1 mouse cellular context compared by ENCODE assay signal in the genomic region with DNA sequence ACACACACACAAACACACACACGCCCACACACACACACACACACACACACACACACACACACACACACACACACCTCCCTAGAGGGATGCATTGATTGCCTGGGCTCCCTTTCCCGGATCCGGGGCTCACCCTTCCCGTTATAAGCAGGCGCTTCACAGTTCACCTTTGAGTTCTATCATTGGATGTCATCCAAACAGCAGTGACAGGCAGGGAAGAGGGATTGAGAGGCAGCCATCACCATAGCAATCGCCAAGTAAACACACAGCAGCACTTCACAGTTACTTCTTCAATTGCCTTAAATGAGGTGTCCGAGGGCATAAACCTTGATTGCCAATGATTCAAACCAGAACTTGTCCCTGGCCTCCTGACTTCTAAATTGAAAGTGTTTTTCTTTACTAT.
TF ChIP-seq lines count a peak whose summit lies in the region.

No protein-coding gene starts in this region.

TF ChIP-seq in MEL, 35 proteins besides CTCF, POLR2A, EP300 and RAD21 (continued from another document):
- no peak for TF ChIP-seq TBP (IDR thresholded peaks at IDR 0.05; ENCODE audit: low read depth, low read length)
- no peak for TF ChIP-seq MYC (IDR thresholded peaks at IDR 0.05; ENCODE audit: low read depth, low read length)
- TF ChIP-seq USF2 (IDR thresholded peaks at IDR 0.05; ENCODE audit: borderline replicate concordance in 1 of 2, insufficient read depth in 1 of 2, low read depth in 1 of 2, low read length in 2 of 2): no peak
- no peak for TF ChIP-seq CHD2 (IDR thresholded peaks at IDR 0.05; ENCODE audit: low read length)
- no peak for TF ChIP-seq ZMIZ1 (IDR thresholded peaks at IDR 0.05; ENCODE audit: low read depth, low read length)
- no peak for TF ChIP-seq MAFK (IDR thresholded peaks at IDR 0.05; ENCODE audit: borderline replicate concordance, low read depth, low read length)
- no peak for TF ChIP-seq NRF1 (IDR thresholded peaks at IDR 0.05; ENCODE audit: insufficient read depth, low read depth, low read length, poor library complexity, severe bottlenecking)
- no peak for TF ChIP-seq MEF2A (IDR thresholded peaks at IDR 0.05; ENCODE audit: extremely low read depth, insufficient replicate concordance, low read depth, low read length, poor library complexity, severe bottlenecking)
- no peak for TF ChIP-seq TAL1 (IDR thresholded peaks at IDR 0.05; ENCODE audit: low read length)
- TF ChIP-seq ELF1 (IDR thresholded peaks at IDR 0.05; ENCODE audit: low read depth, low read length): no peak
- no peak for TF ChIP-seq ZKSCAN1 (IDR thresholded peaks at IDR 0.05; ENCODE audit: low read depth, low read length)
- TF ChIP-seq JUND (IDR thresholded peaks at IDR 0.05; ENCODE audit: low read depth, low read length): no peak
- no peak for TF ChIP-seq ETS1 (IDR thresholded peaks at IDR 0.05; ENCODE audit: low read depth, low read length)
- no peak for TF ChIP-seq KAT2A (conservative IDR thresholded peaks at IDR 0.05; ENCODE audit: low read depth, low read length)
TF ChIP-seq in MEL: peak in this region for 0.
